Mouse (Mus musculus) heart, postnatal 0 days (tissue): ENCODE measurements at regions not wholly inside any gene's neighbourhood (a gene's known extent, or its start where the extent isn't known, plus 50 kb on each side); places are given as distances from the start of the nearest gene placed in this dataset.

ENCODE experiments used
- CTCF ChIP-seq: IDR thresholded peaks from 2 replicates; pipeline ENCODE4 v1.5.1; 2016; ENCODE audit warnings: antibody characterized with exemption, control low read depth, low read depth
- EP300 ChIP-seq: IDR thresholded peaks from 2 replicates; pipeline ENCODE4 v1.6.1; 2016; ENCODE audit warnings: antibody characterized with exemption, low read depth

- TF ChIP-seq CTCF, result no peak
- no peak for TF ChIP-seq EP300
Measured at GRCm38 (mm10) chr10:17431068-17431467, 291.9 kb upstream of the Cited2 start.
